Mouse (Mus musculus) adrenal gland, postnatal 14 days (tissue): ENCODE measurements around the gene G0s2. TPM values are rescaled to one million over a fixed set of nuclear protein-coding genes. Genes with fewer than 3 reads are reported as not detected.
"Not testable (repeated sequence)": the region's sequence is repeated elsewhere in the genome, so short reads cannot be mapped to it uniquely, and the experiment has no call there.

ENCODE experiments used
- DNase-seq: peaks from one replicate; pipeline ENCODE4 v3.0.0; 2021; ENCODE audit warnings: mixed read lengths
- total RNA-seq: library from RNA; stranded (reverse); gene quantifications from 2 replicates; pipeline ENCODE4 v1.2.3, GENCODE M21; 2021

The G0s2 gene
- total RNA-seq, 1 experiment from 2014 or later, result 163 TPM

GRCm38 (mm10) chr1:193253895-193254294 is 19.1 kb downstream of the G0s2 start:
- not testable (repeated sequence) for DNase-seq

GRCm38 (mm10) chr1:193252616-193253015 is 20.4 kb downstream of the G0s2 start:
- no peak for DNase-seq

DNA sequence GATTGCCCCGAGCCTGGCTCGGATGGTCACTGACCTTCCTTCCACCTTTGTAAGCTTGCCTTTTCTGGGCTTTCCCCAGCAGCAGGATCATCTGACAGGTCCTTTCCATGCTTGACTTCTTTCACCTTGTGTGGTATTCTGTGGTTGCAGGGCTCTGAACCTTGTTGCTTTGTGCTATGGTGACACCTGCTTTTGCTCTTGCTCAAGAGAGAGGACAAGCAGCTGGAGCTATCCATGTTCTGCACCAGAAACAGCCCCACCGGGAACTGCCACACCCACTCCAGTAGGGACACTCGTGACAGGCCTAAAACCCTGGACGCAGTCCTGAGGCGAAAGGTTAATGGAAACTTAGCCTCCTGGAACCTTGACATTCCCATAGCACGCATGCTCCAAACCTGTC is 21.6 kb downstream of the G0s2 start:
- DNase-seq, result peak; percentile 48

DNA sequence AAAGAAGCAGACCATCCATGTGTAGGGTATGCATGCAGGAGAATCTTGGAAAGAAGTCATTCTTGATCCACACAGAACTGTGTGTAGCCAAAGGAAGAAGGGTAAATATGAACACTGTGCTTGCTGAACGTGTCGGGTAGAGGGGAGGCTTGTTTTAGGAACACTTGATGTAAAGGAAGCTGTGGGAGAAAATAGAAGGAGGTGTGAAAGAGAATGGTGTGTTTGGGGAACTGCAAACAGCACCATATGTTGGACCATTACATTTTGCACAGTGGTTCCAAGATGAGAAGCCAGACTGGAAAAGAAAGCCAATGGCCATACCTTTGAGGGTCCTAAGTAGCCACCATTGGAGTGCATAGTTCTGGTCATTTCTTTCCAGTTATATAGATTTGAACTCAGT is 23.0 kb downstream of the G0s2 start:
- DNase-seq, result no peak

- no peak for DNase-seq
Observed at GRCm38 (mm10) chr1:193244235-193244634, 28.8 kb downstream of the G0s2 start.

- DNase-seq, result no peak
Observed at GRCm38 (mm10) chr1:193243571-193244193, 29.3 kb downstream of the G0s2 start.

DNA sequence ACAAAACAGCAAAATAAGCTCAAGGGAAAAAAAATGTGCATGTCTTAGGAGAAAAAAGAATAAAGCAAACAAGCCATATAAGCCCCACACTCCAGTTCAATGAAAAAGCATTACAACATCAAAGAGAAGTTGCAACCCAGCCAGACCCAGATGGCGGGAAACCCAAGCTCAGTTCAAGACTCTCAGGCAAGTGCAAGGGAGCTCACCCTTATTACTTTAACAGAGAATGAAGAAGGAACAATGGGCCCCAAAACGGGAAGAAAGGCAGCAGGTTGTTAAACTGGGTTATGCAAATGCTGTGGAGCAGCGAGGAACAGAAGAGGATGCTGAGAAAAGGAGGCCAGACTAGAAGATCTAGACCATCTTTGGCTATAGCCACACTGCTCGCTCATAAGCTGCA is 30.2 kb downstream of the G0s2 start:
- no peak for DNase-seq

- peak; percentile 81 for DNase-seq
Observed at GRCm38 (mm10) chr1:193242238-193242637, 30.8 kb downstream of the G0s2 start.

DNA sequence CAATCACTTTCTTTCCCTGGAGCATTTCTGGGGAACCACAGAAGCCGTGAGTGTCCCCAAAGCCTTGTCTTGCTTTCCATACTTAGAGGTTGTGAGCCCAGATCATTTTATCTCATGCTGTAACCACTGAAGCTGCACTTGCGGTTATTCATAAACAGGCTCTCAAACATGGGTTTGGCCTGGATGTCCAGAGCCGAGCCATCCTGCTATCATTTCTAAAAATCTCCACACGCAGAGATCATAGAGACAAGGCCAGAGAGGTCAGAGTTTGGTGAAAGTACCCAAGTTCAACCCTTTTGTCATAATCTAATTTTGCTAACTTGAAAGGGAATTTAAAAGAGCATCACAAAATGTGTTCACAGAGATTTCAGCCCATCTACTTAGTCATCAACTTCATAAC is 31.6 kb downstream of the G0s2 start:
- no peak for DNase-seq

DNA sequence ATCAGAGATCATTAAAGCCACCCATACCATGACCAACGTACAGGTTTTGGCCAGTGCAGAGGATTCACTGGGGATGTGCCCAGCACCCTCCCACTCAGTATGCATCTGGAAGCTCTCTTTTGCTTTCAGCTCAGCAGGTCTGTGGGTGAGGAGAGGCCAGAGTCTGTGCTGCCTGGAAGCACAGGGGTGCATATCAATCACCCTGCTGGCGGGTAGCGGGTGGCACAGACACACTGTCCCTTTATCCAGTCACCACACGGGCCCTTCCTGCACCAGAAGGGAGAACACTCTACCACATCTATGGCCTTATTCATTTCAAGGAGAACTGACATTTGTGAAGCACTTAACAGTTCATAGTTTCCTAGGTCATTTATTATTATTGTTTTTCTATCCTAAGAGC is 34.6 kb downstream of the G0s2 start:
- DNase-seq, result peak; percentile 23

- DNase-seq, result no peak
Observed at GRCm38 (mm10) chr1:193234930-193235329, 38.1 kb downstream of the G0s2 start.

- peak; percentile 31 for DNase-seq
Observed at GRCm38 (mm10) chr1:193234130-193234645, 38.8 kb downstream of the G0s2 start.

GRCm38 (mm10) chr1:193232732-193233131 is 40.3 kb downstream of the G0s2 start:
- DNase-seq, result no peak

DNA sequence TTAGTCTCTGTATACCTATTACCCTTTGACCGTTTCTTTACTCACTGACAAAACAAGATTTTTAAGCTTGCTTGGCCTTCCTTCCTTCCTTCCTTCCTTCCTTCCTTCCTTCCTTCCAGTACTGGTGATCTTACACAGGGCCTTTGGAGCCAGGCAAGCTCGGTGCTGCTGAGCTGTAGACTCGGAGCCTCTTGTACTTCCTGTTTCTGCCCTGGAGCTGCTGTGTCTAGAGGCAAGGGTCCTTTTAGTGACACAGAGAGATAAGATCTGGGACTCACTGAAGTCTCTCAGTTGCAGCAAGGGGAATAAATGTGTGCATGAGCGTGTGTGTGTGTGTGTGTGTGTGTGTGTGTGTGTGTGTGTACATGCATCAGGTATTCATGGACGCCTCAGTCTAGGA is 42.1 kb downstream of the G0s2 start:
- no peak for DNase-seq

GRCm38 (mm10) chr1:193230531-193230930 is 42.5 kb downstream of the G0s2 start:
- DNase-seq, result no peak

- no peak for DNase-seq
Observed at GRCm38 (mm10) chr1:193229570-193229969, 43.4 kb downstream of the G0s2 start.

GRCm38 (mm10) chr1:193227537-193227936 is 45.5 kb downstream of the G0s2 start:
- no peak for DNase-seq

DNA sequence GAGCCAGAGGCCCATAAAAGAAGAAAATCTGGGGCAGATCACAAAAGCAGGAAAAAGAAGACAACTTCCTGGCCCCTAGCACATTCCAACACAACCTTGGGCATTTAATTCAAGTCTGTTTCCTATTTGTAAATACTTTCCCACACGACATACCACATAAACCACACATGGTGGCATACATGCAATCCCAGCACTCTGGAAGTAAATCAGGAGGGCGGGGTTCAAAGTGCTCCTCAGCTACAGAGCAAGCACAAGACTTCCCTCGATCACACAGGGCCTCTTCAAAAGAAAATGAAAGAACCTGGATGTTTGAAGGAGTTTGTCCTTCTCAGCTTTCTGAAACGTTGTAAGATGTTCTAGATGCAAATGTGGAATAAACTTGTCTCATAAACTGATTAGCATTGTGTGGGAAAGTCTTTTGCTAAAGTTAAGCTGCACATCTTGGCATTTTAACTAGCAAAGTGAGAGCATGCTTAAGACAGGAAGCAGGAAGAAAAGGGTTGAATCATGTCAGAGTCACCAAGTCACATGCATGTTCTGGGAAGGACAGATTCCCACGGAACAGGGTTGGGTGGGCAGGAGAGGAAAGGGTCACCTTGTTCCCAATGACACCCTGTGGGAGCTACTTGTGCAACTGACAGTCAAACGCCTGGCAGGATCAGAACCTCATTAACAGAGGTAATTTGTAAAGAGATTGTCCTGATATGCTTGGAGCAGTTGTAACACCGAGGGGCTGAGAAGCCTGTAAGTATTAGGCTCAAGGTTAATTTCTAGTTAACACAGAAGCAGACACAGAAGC is 46.1 kb downstream of the G0s2 start:
- DNase-seq, result peak; percentile 25

DNA sequence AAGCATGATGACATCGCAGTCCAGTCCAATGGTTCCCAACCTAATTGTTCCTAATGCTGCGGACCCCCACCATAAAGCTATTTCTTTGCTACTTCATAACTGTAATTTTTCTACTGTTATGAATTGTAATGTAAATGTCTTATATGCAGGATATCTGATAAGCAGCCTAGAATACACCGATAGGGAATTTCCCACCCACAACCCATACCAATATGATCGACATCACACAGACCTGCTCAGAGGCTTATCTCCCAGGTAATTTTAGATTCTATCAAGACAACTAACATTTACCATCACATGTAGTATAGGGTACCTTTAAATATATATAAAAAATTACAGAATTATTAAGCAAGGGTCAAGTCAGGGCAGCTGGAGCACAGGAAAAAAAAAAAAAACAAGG is 46.9 kb downstream of the G0s2 start:
- DNase-seq, result no peak

DNA sequence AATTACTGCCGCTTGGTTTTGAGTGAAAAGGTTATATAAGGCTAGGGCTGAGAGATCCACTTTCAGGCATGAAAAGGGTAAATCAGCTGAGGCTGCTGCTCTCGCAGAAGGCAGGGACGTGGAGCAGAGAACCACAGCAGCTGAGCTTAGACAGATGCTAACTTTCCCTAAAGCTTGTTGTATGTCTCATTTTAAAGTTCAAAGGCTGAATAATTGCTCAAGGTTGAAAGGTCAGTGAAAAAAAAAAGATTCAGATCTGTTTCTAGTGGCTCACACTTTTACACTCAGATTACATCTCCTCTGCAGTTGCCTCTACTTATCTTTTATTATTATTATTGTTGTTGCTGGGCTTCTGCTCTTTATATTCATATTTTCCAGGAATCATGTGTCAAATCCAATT is 47.5 kb downstream of the G0s2 start:
- no peak for DNase-seq
